Mouse (Mus musculus) C2C12 (cell line): Measurements from ENCODE around the gene Foxf2.

Experiments used
- CEBPB ChIP-seq: IDR thresholded peaks from one replicate; pipeline ENCODE4 v1.6.1; 2011; ENCODE audit warnings: low read depth, mild to moderate bottlenecking, control low read depth, moderate library complexity
- CTCF ChIP-seq: IDR thresholded peaks from one replicate; pipeline ENCODE4 v1.5.1; 2011; ENCODE audit not compliant: control insufficient read depth, insufficient read depth, insufficient read length
- FOSL1 ChIP-seq: IDR thresholded peaks from one replicate; pipeline ENCODE4 v1.8.0; 2011; ENCODE audit warnings: mild to moderate bottlenecking, low read length; ENCODE audit not compliant: poor library complexity, insufficient read depth, severe bottlenecking
- MAX ChIP-seq: IDR thresholded peaks from one replicate; pipeline ENCODE4 v1.6.1; 2011; ENCODE audit warnings: mild to moderate bottlenecking, control low read depth
- MYOG ChIP-seq: IDR thresholded peaks from one replicate; pipeline ENCODE4 v1.6.1; 2011; ENCODE audit not compliant: control insufficient read depth, insufficient read length; ENCODE audit errors: extremely low read depth
- USF1 ChIP-seq: IDR thresholded peaks from one replicate; pipeline ENCODE4 v1.6.1; 2011; ENCODE audit warnings: low read depth, mild to moderate bottlenecking, control low read depth, moderate library complexity

DNA sequence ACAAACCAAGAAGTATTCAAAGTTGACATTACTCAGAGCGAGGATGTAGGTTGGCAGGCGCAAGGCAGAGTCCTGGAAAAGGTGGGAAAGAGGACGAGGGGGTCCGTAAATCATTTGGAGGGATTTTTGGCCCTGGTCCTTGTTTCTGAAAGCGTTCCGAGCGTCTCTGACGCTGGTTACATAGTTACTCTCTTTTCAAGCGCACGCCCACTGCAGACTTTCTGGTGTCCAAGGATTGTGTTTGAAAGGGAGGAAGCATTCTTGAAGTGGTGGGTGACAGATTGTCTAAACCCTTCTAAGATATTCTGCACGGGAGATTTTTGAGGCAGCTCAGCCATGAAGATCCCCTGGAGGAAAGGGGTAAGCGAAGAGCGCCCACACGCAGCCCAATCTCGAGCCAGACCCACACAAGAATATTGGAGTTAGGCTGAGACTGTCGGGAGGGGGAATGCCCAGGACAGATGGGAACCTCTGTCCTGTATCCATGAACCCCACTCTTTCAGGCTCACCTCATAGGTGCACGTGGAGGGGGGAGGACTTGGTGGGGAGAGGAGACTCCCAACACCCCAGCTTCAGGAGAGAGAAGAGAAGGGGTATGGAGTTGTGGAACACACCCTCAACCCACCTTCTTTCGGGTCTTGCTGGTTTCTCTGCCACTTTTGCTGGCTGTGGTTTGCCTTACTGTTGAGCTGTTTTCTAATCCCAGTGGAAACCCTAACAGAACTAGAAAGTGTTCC, 6.5 kb upstream of the Foxf2 start:
- TF ChIP-seq MYOG (no peak), CTCF (no peak), USF1 (no peak), MAX (no peak), FOSL1 (no peak), CEBPB (no peak)
